Mouse (Mus musculus): ENCODE data around the gene Oxct2a.
A peak's percentile ranks its signal among the peaks of the same experiment; 100 is the strongest.
"Not testable (repeated sequence)": the region's sequence is repeated elsewhere in the genome, so short reads cannot be mapped to it uniquely, and the experiment has no call there.

Gene Oxct2a

GRCm38 (mm10) chr4:123313010-123313409 lies 10.4 kb downstream of the Oxct2a start:
- no peak for DNase-seq (ENCODE audit: extremely low read depth, low read depth)

- DNase-seq (ENCODE audit: extremely low read depth, low read depth): no peak
These were observed 11.6 kb downstream of the Oxct2a start for GRCm38 (mm10) chr4:123311845-123312244.

- DNase-seq (ENCODE audit: extremely low read depth, low read depth): no peak
These were observed 15.1 kb downstream of the Oxct2a start for GRCm38 (mm10) chr4:123308292-123308691.

GRCm38 (mm10) chr4:123306999-123307398 lies 16.4 kb downstream of the Oxct2a start:
- no peak for DNase-seq (ENCODE audit: extremely low read depth, low read depth)

- peak; percentile 43 for DNase-seq (ENCODE audit: extremely low read depth, low read depth)
These were observed 17.6 kb downstream of the Oxct2a start for GRCm38 (mm10) chr4:123305789-123306188.

GRCm38 (mm10) chr4:123298980-123299670 lies 24.3 kb downstream of the Oxct2a start:
- DNase-seq (ENCODE audit: extremely low read depth, low read depth): no peak

- no peak for DNase-seq (ENCODE audit: extremely low read depth, low read depth)
These were observed 25.2 kb downstream of the Oxct2a start for GRCm38 (mm10) chr4:123298226-123298625.

- no peak for DNase-seq (ENCODE audit: extremely low read depth, low read depth)
These were observed 26.1 kb downstream of the Oxct2a start for GRCm38 (mm10) chr4:123297195-123297960.

- no peak for DNase-seq (ENCODE audit: extremely low read depth, low read depth)
These were observed 27.3 kb downstream of the Oxct2a start for GRCm38 (mm10) chr4:123296148-123296534.

- DNase-seq (ENCODE audit: extremely low read depth, low read depth): no peak
These were observed 27.8 kb downstream of the Oxct2a start for GRCm38 (mm10) chr4:123295516-123296147.

GRCm38 (mm10) chr4:123295026-123295425 lies 28.4 kb downstream of the Oxct2a start:
- DNase-seq (ENCODE audit: extremely low read depth, low read depth): not testable (repeated sequence)

GRCm38 (mm10) chr4:123293661-123294443 lies 29.6 kb downstream of the Oxct2a start:
- no peak for DNase-seq (ENCODE audit: extremely low read depth, low read depth)

GRCm38 (mm10) chr4:123292989-123293388 lies 30.4 kb downstream of the Oxct2a start:
- no peak for DNase-seq (ENCODE audit: extremely low read depth, low read depth)

- no peak for DNase-seq (ENCODE audit: extremely low read depth, low read depth)
These were observed 31.0 kb downstream of the Oxct2a start for GRCm38 (mm10) chr4:123292390-123292789.

- DNase-seq (ENCODE audit: extremely low read depth, low read depth): no peak
These were observed 34.4 kb downstream of the Oxct2a start for GRCm38 (mm10) chr4:123289038-123289437.

GRCm38 (mm10) chr4:123286790-123287189 lies 36.6 kb downstream of the Oxct2a start:
- DNase-seq (ENCODE audit: extremely low read depth, low read depth): peak; percentile 35

- no peak for DNase-seq (ENCODE audit: extremely low read depth, low read depth)
These were observed 38.5 kb downstream of the Oxct2a start for GRCm38 (mm10) chr4:123284731-123285624.

GRCm38 (mm10) chr4:123283675-123284064 lies 39.8 kb downstream of the Oxct2a start:
- not testable (repeated sequence) for DNase-seq (ENCODE audit: extremely low read depth, low read depth)

GRCm38 (mm10) chr4:123282915-123283674 lies 40.3 kb downstream of the Oxct2a start:
- not testable (repeated sequence) for DNase-seq (ENCODE audit: extremely low read depth, low read depth)

- DNase-seq (ENCODE audit: extremely low read depth, low read depth): peak; percentile 63
These were observed 40.9 kb downstream of the Oxct2a start for GRCm38 (mm10) chr4:123282500-123282899.

Measured in MEL-GATA-1-ER (cell line).